Comparison of ENCODE assay signal across 18 mouse cellular contexts in genomic region chr11:120994741-120995140, GRCm38 (mm10). TPM values are rescaled to one million over a fixed set of nuclear protein-coding genes. Genes with fewer than 3 reads are reported as not detected.
"Had no signal": no experiment of that assay in that cellular context is flagged by ENCODE, and none has a peak within 500 bp of the region (broad histone marks: within the 10 kb centered on the region; RNA-seq: fewer than 3 reads in every experiment).

No protein-coding gene starts in this region.

- H3K36me3 ChIP-seq: neural tube, embryonic 12.5 days; neural tube, embryonic 15.5 days; stomach, embryonic 15.5 days had no signal

- H3K4me2 ChIP-seq: neural tube, embryonic 12.5 days; neural tube, embryonic 13.5 days; neural tube, embryonic 15.5 days; stomach, embryonic 15.5 days had no signal

- H3K9ac ChIP-seq: neural tube, embryonic 12.5 days; neural tube, embryonic 13.5 days; neural tube, embryonic 15.5 days; stomach, embryonic 15.5 days had no signal

- H3K27me3 ChIP-seq: neural tube, embryonic 12.5 days; neural tube, embryonic 13.5 days; neural tube, embryonic 15.5 days; stomach, embryonic 15.5 days had no signal

- DNase-seq: retina, postnatal 1 day; right cerebral cortex, adult 18-20 months; right cerebral cortex, postnatal 14 days; right cerebral cortex, postnatal 25 days; right cerebral cortex, postnatal 4 days; spleen, adult 18-20 months; thymus, adult 18-20 months; thymus, adult 2 months; thymus, postnatal 14 days; thymus, postnatal 25 days; thymus, postnatal 36 days; thymus, postnatal 4 days had no signal

- H3K4me3 ChIP-seq: neural tube, embryonic 12.5 days; neural tube, embryonic 13.5 days; neural tube, embryonic 15.5 days; stomach, embryonic 15.5 days had no signal

- H3K9me3 ChIP-seq: neural tube, embryonic 12.5 days; neural tube, embryonic 13.5 days; neural tube, embryonic 15.5 days; stomach, embryonic 15.5 days had no signal

- H3K27ac ChIP-seq: neural tube, embryonic 12.5 days; neural tube, embryonic 13.5 days; neural tube, embryonic 15.5 days; stomach, embryonic 15.5 days; stomach, postnatal 0 days had no signal

RNA-seq across cellular contexts. Expression of gene Cd7, which starts 44.5 kb away (rescaled TPM):
- polyA plus RNA-seq: neural tube, embryonic 14.5 days; neural tube, embryonic 15.5 days had no signal
